Mouse (Mus musculus): Measurements from ENCODE around the gene Rab19.
A peak's percentile ranks its signal among the peaks of the same experiment; 100 is the strongest.
"Not testable (repeated sequence)": the region's sequence is repeated elsewhere in the genome, so short reads cannot be mapped to it uniquely, and the experiment has no call there.

Rab19 gene

DNA sequence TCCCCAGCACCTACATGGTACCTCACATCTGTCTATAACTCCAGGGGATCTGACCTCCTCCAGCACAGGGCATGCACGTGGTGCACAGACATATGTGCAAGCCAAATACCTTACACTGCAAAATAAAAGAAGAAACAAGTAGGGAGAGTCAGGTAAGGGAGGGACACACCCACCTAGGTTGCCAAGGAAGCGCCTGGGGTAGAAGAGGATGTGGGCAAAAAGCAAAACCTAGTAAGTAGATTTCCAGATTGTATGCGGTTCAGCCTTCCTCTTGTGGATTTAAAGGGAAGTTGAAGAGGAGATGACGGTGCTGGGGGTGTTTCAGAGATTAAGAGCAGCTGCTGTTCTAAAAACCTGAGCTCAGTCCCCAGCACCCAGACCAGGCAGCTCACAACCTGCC, 1.8 kb upstream of the Rab19 start:
- peak in 1 of 2 experiments; percentile 21 for DNase-seq (ENCODE audit: low spot score in 2 of 2)

DNA sequence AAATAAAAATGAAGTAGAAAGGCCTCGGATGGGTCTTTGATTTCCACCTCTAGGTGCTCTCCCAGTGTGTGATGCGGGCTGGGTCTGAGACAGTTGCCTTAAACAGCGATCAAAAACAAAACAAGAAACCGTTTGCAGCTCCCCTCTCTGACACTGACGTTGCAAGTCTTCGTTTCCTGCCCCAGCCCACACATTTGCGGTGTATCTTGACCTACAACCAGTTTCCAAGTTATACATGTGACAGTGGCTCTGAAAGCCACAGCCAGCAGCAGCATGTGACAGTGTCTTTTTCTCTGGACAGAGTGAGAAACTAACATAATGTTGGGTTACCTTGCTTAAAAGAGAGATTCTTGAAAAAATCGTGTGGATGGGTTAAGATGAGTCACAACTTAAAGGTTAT, 1.2 kb upstream of the Rab19 start:
- no peak for DNase-seq (ENCODE audit: low spot score in 2 of 2)

DNA sequence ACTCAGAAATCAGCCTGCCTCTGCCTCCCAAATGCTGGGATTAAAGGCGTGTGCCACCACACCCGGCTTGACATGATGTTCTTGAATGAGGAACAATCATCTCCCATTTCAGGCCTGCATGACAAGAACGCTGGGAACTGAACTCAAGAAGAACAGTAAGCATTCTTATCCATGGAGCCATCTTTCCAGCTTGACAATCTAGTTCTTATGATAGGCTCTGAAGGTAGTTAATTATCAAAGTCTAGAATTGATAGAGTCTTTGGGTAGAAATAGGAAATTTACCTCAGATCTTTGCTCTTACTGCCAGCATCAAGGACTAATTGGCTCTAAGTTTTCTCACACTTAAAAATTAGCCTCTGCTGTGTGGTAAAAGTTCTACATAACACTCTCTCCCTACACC, 699 bp upstream of the Rab19 start:
- no peak for DNase-seq (ENCODE audit: low spot score in 2 of 2)

DNA sequence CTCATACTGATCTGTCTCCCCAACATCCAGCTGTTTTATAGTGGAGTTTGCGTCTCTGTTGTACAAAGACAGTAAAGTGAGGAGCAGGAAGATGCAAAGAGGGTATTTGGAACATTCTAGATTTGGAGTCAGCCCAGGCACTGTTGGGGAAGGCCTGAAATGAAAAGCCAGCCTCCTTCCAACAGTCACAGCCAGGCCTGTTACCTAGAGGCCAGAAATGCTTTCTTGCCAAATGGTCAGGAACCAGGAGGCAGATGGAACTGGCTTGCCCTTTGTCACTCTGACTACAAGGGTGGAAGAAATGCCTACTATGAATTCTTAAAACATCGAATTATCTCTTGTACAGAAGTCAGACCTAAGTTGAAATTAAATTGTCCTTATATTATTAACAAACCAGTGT, 9.0 kb downstream of the Rab19 start:
- no peak for DNase-seq (ENCODE audit: low spot score in 2 of 2)

DNA sequence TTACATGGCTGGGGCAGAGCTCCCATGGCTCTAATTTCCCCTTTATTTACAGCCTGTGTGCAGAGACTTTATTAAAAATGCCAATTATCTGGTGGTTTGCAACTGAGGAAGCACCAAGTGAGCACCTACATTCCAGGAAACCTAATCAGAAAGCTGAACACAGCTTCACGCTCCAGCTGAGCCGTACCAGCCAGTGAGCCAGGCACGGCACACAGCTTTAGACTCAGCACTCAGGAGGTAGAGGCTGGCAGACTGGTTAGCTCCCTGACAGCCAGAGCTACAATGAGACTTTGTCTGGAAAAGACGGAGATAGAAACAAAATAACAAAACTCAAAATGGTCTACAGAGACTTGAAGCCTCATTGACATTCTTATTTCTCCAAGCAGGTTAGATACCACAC, 14.5 kb downstream of the Rab19 start:
- DNase-seq (ENCODE audit: low spot score in 2 of 2) = no peak

DNA sequence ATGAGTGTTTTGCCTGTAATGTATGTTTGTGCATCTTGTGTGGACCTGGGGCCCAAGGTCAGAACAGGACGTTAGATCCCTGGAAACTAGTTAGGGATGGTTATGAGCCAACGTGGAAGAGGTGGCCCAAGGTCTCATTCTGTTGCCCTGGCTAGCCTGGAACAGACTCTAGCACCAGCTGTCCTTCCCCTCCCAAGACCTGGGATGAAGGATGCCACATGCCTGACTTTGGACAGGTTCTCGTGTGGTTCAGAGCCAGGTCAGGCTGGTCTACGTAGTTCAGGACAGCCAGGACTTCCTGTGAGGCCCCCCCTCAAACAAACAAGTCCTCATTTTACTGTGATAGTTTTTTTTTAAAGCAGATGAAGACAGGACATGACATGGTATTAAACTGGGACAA, 14.9 kb downstream of the Rab19 start:
- DNase-seq (ENCODE audit: low spot score in 2 of 2) = no peak

DNA sequence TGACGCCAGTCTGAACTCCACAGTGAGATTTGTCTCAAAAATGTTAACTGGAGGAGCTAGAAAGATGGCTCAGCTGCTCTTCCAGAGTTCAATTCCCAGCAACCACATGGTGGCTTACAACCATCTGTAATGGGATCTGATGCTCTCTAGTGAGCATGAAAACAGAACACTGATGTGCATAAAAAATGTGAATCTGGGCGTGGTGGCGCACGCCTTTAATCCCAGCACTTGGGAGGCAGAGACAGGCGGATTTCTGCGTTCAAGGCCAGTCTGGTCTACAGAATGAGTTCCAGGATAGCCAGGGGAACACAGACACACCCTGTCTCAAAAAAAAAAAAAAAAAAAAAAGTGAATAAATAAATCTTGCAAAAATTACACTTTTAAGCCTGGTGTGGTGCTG, 16.1 kb downstream of the Rab19 start:
- no peak for DNase-seq (ENCODE audit: low spot score in 2 of 2)

DNA sequence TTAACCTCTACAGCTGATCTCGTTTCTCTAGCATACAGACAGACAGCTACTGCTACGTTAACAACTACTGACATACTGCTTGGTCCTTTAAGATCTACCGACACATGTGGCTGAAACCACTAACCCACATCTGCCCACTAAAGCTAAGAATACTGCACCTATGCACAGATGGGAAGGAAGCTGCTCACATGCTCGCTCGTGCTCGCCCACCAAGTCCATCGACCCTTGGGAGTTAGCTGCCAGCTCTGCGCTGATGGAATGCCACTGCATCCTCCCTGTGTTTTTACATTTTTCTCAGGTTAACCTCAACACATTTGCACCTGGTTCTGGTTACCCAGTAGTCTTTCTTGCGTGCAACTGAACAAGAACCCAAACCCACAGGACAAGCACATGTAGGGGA, 17.4 kb downstream of the Rab19 start:
- no peak for DNase-seq (ENCODE audit: low spot score in 2 of 2)

DNA sequence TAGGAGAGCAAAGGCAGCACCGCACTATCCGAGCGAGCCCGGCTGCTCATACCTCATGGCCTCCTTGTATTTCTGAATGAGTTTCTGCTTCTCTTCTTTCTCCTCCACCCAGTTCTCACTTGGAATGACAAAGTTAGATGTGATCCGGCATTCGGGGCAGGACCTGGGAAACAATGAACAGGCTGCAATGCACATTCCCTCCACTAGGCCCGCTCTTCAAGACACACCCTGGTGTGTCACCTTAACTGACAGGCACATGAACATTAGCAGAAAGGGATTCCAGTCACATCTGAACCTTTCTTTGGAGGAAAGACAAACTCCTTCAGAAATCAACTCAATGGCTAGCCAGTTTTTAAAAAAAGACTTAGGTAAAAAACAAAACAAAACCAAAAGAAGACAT, 19.4 kb downstream of the Rab19 start:
- DNase-seq (ENCODE audit: low spot score in 2 of 2) = no peak

DNA sequence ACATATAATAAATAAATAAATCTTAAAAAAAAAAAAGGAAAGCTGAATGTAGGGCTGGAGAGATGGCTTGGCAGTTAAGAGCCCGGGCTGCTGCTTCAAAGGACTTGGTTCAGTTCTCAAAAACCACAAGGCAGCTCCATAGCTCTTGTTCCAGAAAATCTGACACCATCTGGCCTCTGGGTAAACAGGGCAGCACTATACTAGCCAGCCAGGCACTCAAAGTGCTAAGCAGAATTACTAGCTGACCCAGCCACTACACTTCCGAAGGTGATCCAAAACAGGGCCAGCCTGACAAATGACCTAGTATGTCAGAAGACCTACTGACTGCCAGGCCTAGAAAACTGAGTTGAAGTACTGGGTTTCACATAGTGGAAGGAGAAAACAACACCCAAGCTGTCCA, 22.2 kb downstream of the Rab19 start:
- DNase-seq (ENCODE audit: low spot score in 2 of 2) = no peak

DNA sequence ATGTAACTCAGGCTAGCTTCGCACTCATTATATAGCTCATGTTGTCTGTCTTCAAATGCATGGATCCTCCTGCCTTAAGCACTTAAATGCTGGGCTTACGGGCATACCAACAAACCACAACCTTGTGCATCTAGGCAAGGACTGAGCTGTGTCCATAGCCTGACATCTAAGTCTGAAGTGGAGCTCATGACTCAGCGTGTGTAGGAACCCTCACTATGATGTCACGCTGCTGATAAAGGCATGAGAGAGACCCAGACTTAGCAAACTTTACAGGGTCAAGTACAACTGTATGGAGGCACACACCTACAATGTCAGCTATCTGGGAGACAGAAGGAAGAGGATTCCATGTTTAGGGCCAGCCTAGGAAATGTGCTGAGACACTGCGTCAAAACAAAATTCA, 25.5 kb downstream of the Rab19 start:
- DNase-seq (ENCODE audit: low spot score in 2 of 2) = no peak

DNA sequence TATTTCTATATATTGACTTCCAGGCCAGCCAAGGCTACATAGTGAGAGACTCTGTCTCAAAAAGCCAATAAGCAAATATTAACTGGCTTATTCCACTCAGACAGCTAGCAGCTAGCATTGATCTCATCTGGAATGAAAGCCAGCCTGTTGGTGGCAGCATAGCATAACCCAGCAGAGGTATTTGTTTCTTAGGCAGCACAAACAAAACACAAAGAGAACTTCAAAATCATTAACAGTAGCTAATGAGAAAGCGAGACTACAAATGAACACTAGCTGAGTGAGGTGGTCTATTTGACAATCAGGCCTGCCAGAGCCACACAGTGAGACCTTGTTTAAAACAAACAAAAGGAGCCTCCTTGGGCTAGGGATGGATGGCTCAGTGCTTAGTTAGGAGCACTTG, 33.1 kb downstream of the Rab19 start:
- DNase-seq (ENCODE audit: low spot score in 2 of 2) = no peak

DNA sequence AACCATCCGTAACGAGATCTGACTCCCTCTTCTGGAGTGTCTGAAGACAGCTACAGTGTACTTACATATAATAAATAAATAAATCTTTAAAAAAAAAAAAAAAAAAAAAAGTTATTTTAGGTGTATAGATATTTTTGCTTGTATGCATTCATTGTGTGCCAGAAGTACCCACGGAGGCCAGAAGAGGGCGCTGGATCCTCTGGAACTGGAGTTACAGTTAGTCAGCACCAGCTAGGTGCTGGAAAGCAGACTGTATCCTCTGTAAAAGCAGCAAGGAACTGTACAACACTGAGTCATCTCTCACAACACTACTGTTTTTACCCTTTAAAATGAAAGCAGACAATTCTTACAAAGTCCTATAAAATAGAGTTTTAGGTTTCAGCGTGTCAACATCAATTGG, 34.8 kb downstream of the Rab19 start:
- DNase-seq (ENCODE audit: low spot score in 2 of 2) = peak in 1 of 2 experiments; percentile 43

DNA sequence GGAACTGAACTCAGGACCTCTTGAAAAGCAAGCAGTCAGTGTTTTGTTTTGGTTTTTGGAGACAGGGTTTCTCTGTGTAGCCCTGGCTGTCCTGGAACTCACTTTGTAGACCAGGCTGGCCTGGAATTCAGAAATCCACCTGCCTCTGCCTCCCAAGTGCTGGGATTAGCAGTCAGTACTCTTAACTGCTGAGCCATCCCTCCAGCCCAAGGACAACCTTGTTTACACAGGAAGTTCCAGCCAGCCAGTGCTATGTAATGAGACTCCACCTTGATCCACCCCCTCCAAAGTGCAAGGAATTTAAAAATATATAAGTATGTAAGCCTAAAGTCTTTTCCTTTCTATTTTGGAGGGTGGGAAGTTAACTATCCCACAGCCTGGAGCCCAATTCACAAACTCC, 35.7 kb downstream of the Rab19 start:
- DNase-seq (ENCODE audit: low spot score in 2 of 2) = not testable (repeated sequence)

DNA sequence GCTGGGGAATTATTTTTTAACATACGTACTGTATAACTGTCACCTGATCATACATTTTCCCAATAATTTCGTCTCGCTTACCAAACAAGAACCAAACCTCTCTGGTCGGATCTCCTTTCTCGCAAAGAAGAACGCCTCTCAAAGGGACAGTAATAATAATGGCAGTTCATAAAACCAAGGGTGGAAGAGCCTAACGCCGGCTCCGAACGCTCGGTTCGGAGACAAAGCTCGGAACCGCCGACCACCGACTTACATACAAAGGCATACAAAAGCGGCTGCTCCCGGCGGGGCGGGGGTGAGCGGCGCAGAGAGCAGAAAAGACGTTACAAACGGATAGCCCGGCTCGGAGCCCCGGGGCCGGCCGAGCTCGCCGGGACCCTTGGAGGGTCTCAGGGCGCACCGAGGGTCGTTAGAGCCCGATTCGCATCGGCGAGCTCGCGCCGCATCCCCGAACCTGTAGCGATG, 38.4 kb downstream of the Rab19 start:
- DNase-seq (ENCODE audit: low spot score in 2 of 2) = peak in 1 of 2 experiments; percentile 8

DNA sequence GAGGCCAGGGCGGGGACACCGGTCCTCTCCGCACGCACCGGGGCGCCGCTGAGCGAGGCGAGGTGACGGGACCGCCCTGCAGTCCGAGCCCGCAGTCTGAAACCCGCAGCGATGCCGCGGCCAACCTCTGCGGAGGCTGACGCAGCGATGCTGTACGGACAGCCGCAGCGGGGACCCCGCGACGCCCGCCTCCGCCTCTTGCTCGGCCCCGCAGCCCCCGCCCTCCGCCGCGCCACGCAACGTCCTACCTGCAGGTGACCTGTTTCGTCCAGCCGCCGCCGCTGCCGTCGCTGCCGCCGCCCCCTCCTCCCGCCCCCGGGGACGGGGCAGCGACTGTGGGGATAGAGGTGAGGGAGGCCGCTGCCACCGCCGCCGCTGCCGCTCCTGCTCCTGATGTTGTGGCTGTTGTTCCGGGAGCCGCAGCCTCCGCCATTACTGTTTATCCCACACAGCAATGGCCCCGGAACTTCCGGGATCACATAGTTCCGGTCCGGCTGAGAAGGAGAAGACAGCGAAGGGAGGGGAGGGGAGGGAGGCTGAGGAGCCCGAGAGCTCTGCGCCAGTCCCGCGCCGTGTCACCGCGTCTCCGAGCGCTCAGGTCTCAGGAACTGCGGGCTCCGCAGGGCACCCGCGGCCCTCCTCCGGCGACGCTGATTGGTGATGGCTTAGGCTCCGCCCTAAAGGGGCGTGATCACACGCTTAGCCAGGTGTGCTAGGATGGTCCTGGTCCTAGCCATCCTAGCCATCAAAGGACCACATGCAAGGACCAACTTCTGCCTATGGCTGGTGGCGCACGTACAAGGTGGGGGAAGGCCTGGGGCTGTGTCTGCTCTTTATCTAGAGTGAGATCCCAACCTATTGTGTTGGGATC, 39.1 kb downstream of the Rab19 start, which contains the start of gene Mkrn1:
Mkrn1 (minus strand) TSS at position 612 of the 871 bp plus-strand sequence.
- peak; percentile 58 to 78 for DNase-seq (ENCODE audit: low spot score in 2 of 2)

DNA sequence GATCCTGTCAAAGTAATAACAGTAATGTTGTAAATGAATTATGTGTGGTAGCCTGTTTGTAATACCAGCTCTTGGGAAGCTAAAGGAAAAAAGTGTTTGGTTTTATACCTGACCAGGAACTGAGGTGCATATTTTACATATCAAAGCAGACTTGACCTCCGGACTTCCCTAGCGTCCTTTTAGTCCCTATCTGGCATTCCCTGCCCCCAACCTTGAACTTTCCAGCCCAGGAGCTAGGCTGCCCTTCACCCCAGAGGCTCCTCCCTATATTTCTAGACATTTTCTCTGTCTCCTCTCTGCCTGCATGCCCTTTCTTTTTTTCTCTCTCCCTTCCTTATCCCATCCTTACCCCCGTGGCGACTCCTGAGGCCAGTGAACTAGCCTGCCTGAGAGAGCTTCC, 39.9 kb downstream of the Rab19 start:
- DNase-seq (ENCODE audit: low spot score in 2 of 2) = no peak

DNA sequence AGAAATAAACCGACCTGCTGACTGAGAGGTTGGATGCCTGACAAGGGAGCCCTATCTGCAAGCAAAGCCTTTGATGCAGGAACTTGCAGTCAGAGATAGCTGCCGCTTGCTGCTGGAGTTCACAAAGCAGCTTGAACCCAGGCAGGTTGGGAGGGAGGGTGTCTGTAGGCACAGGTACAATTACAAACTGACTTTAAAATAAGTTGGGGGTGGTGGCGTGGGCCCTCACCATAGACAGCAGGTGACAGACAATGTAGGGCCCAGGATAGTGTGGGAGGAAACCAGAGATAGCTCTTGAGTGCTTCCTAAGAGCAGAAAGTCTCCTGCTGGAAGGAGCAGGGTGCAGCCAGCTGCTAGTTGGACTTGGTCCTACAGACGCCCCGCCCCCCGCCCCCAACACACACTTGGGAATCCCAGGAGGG, 42.2 kb downstream of the Rab19 start:
- DNase-seq (ENCODE audit: low spot score in 2 of 2) = no peak

DNA sequence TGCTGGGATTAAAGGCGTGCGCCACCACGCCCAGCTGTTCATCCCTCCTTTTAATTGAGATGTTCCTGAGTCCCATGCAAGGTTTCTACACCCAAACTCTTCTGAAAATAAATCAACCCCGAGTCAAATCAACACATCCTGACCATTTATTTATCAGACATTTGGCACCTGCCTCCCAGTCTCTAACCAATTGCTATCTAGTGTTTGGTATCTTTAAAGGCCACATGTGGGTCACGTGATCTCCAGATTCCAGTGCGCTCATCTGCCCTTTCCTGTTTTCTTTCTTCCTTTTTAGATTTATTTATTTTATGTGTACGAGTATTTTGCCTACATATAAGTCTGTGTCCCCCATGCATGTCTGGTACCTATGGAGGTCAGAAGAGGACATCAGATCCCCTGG, 42.7 kb downstream of the Rab19 start:
- no peak for DNase-seq (ENCODE audit: low spot score in 2 of 2)

DNA sequence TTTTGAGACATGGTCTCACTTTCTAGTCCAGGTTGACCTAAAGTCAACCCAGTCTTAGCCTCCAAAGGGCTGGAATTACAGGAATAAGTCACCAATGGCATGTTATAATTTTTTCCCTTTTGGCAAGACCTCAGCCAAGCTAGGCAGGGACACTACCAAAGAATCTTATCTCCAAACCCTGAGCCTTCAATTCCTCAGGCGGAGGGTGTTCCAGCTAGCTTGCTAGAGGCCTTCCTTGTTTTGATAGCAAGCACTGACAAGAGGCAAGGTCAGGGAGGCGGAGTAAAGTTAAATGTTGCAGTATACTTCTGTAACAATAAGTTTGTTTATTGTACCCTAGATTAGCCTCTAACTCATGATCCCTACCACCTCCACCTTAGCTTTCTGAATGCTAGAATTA, 44.2 kb downstream of the Rab19 start:
- no peak for DNase-seq (ENCODE audit: low spot score in 2 of 2)

DNA sequence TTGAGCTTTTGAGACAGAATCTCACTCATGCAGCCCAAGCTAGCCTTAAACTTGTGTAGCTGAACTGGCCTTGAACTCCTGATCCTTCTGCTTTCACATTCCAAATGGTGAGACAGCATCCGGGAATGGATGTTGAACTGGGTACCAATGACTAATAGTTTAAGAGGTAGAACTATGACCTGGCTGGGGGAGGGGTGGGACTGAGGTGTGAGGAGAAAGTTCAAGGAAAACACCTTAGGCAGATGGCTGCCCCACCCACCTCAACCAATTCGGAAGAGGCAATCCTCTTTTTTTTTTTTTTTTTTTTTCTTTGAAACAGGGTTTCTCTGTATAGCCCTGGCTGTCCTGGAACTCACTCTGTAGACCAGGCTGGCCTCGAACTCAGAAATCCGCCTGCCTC, 45.8 kb downstream of the Rab19 start:
- no peak for DNase-seq (ENCODE audit: low spot score in 2 of 2)

DNA sequence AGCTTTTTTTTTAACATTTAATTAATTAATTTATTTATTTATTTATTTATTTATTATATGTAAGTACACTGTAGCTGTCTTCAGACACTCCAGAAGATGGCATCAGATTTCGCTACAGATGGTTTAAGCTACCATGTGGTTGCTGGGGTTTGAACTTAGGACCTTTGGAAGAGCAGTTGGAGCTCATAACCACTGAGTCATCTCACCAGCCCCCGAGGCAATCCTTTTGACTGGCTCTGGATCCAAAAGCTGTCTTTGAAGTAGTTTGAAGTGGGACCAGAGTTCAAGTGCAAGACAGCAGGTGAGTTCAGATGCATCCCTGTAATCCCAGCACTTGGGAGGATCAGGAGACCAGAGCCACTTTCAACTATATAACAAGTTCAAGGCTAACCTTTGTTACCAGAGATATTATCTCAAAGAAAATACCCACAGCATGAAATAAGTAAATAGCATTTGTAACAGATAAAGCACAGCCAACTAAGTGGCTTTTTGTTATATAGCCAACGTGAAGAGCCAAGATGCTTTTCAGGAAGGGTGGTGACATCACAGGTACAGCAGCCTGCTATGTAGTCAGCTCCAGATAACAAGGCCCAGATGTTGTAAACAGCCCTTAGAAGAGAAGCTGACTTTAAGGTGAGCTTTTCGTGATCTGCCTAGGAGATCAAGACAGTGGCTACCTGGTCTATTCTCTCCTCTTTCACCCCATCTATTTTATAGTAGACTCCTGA, 46.5 kb downstream of the Rab19 start:
- DNase-seq (ENCODE audit: low spot score in 2 of 2) = no peak

All from heart, adult 9 months (tissue).